Mouse (Mus musculus) stomach, embryonic 15.5 days (tissue): Measurements from ENCODE around the gene Slc9a9. TPM values are rescaled to one million over a fixed set of nuclear protein-coding genes. Genes with fewer than 3 reads are reported as not detected.

Experiments used
- ATAC-seq: fragments of 200-750 bp; cut with Nextera tagmentation; 2 replicates; pipeline ENCODE4 v1.8.0; 2017; ENCODE audit warnings: low read depth, moderate number of reproducible peaks, moderate TSS enrichment; ENCODE audit not compliant: insufficient read depth, low FRiP score
- H3K27ac ChIP-seq: fragments of 300-500 bp; sonication (generic); 2 replicates; pipeline ENCODE4 v1.5.1; 2015; ENCODE audit warnings: mild to moderate bottlenecking, inconsistent platforms
- H3K27me3 ChIP-seq: fragments of 300-500 bp; sonication (generic); replicated peaks from 2 replicates; pipeline ENCODE4 v1.6.1; 2015; ENCODE audit warnings: inconsistent platforms
- H3K36me3 ChIP-seq: fragments of 300-500 bp; sonication (generic); 2 replicates; pipeline ENCODE4 v1.6.1; 2015; ENCODE audit warnings: inconsistent platforms
- H3K4me1 ChIP-seq: fragments of 300-500 bp; sonication (generic); 2 replicates; pipeline ENCODE4 v1.6.1; 2015; ENCODE audit warnings: inconsistent platforms
- H3K4me2 ChIP-seq: fragments of 300-500 bp; sonication (generic); 2 replicates; pipeline ENCODE4 v1.6.1; 2015; ENCODE audit warnings: mild to moderate bottlenecking, inconsistent platforms
- H3K4me3 ChIP-seq: fragments of 300-500 bp; sonication (generic); replicated peaks from 2 replicates; pipeline ENCODE4 v1.5.1; 2015; ENCODE audit warnings: inconsistent platforms
- H3K9ac ChIP-seq: fragments of 300-500 bp; sonication (generic); 2 replicates; pipeline ENCODE4 v1.6.1; 2015; ENCODE audit warnings: inconsistent platforms
- H3K9me3 ChIP-seq: fragments of 300-500 bp; sonication (generic); 2 replicates; pipeline ENCODE4 v1.6.1; 2016; ENCODE audit warnings: inconsistent platforms
- WGBS: fragments of 180-500 bp; shearing (Covaris S2); methylation state at CpG from one replicate; pipeline ENCODE4 v1.1.7; 2015; 5-methylcytosine and 5-hydroxymethylcytosine counted together
- polyA plus RNA-seq: library from polyadenylated mRNA; unstranded; fragments of >200 nt; fragmentation: Nextera tagmentation; extraction: Ambion mirVana; gene quantifications from 2 replicates; pipeline ENCODE4 v1.2.1, GENCODE M21; 2015

Gene Slc9a9
- polyA plus RNA-seq, 1 experiment from 2014 or later, result 3.9 TPM

- 90% methylated on average over 6 of the region's 6 CpGs for WGBS
- Histone ChIP-seq H3K9me3 (no peaks in the 10 kb centered on the region), H3K4me1 (no peaks in the 10 kb centered on the region), H3K4me3 (no peak overlapping the region), H3K4me2 (no peak overlapping the region), H3K36me3 (no peaks in the 10 kb centered on the region), H3K9ac (no peak overlapping the region), H3K27ac (no peak overlapping the region), H3K27me3 (no peaks in the 10 kb centered on the region)
- no peak for ATAC-seq
Observed at GRCm38 (mm10) chr9:94847624-94848023, 177.9 kb downstream of the Slc9a9 start.

- Histone ChIP-seq H3K4me3 (no peak overlapping the region), H3K36me3 (no peaks in the 10 kb centered on the region)
Observed at GRCm38 (mm10) chr9:94851550-94851949, 181.8 kb downstream of the Slc9a9 start.

GRCm38 (mm10) chr9:94856093-94856492, 186.4 kb downstream of the Slc9a9 start:
- no peaks in the 10 kb centered on the region for H3K27me3 ChIP-seq
- no peaks in the 10 kb centered on the region for H3K4me1 ChIP-seq
- ATAC-seq, result no peak
- H3K4me2 ChIP-seq, result no peak overlapping the region
- no peak overlapping the region for H3K4me3 ChIP-seq
- H3K9ac ChIP-seq, result no peak overlapping the region
- H3K9me3 ChIP-seq, result no peaks in the 10 kb centered on the region
- WGBS, result 53% methylated on average over 3 of the region's 3 CpGs
- no peaks in the 10 kb centered on the region for H3K36me3 ChIP-seq
- no peak overlapping the region for H3K27ac ChIP-seq

More at GRCm38 (mm10) chr9:94851550-94851949, 181.8 kb downstream of the Slc9a9 start:
- Histone ChIP-seq H3K9me3 (no peaks in the 10 kb centered on the region), H3K27me3 (no peaks in the 10 kb centered on the region), H3K27ac (no peak overlapping the region), H3K9ac (no peak overlapping the region), H3K4me1 (no peaks in the 10 kb centered on the region), H3K4me2 (no peak overlapping the region)
- ATAC-seq, result no peak
- 71% methylated on average over 3 of the region's 3 CpGs for WGBS

- no peaks in the 10 kb centered on the region for H3K9me3 ChIP-seq
- H3K27ac ChIP-seq, result no peak overlapping the region
- H3K9ac ChIP-seq, result no peak overlapping the region
- no peak for ATAC-seq
- 64% methylated on average over 1 of the region's 1 CpGs for WGBS
- H3K4me2 ChIP-seq, result no peak overlapping the region
- H3K36me3 ChIP-seq, result no peaks in the 10 kb centered on the region
- H3K4me1 ChIP-seq, result no peaks in the 10 kb centered on the region
- no peak overlapping the region for H3K4me3 ChIP-seq
- H3K27me3 ChIP-seq, result no peaks in the 10 kb centered on the region
Observed at GRCm38 (mm10) chr9:94868557-94868956, 198.8 kb downstream of the Slc9a9 start.

- no peaks in the 10 kb centered on the region for H3K27me3 ChIP-seq
- H3K36me3 ChIP-seq, result no peaks in the 10 kb centered on the region
- no peak overlapping the region for H3K9ac ChIP-seq
- no peaks in the 10 kb centered on the region for H3K9me3 ChIP-seq
- H3K4me2 ChIP-seq, result no peak overlapping the region
- no peak overlapping the region for H3K27ac ChIP-seq
- ATAC-seq, result no peak
- H3K4me3 ChIP-seq, result no peak overlapping the region
- H3K4me1 ChIP-seq, result no peaks in the 10 kb centered on the region
- WGBS, result 70% methylated on average over 4 of the region's 4 CpGs
Observed at GRCm38 (mm10) chr9:94869023-94869799, 199.5 kb downstream of the Slc9a9 start.

GRCm38 (mm10) chr9:94882517-94882916, 212.8 kb downstream of the Slc9a9 start:
- no peak overlapping the region for H3K27ac ChIP-seq
- WGBS, result 91% methylated on average over 3 of the region's 3 CpGs
- no peaks in the 10 kb centered on the region for H3K36me3 ChIP-seq
- no peak overlapping the region for H3K4me3 ChIP-seq
- no peak overlapping the region for H3K4me2 ChIP-seq
- no peaks in the 10 kb centered on the region for H3K9me3 ChIP-seq
- H3K9ac ChIP-seq, result no peak overlapping the region
- no peak for ATAC-seq
- H3K27me3 ChIP-seq, result no peaks in the 10 kb centered on the region
- H3K4me1 ChIP-seq, result no peaks in the 10 kb centered on the region

- 79% methylated on average over 5 of the region's 5 CpGs for WGBS
- Histone ChIP-seq H3K9ac (no peak overlapping the region), H3K27me3 (no peaks in the 10 kb centered on the region), H3K4me3 (no peak overlapping the region), H3K36me3 (no peaks in the 10 kb centered on the region), H3K9me3 (no peaks in the 10 kb centered on the region), H3K4me1 (no peaks in the 10 kb centered on the region), H3K4me2 (no peak overlapping the region), H3K27ac (no peak overlapping the region)
- no peak for ATAC-seq
Observed at GRCm38 (mm10) chr9:94883435-94883834, 213.7 kb downstream of the Slc9a9 start.

GRCm38 (mm10) chr9:94885151-94885550, 215.4 kb downstream of the Slc9a9 start:
- WGBS, result 83% methylated on average over 1 of the region's 1 CpGs
- H3K4me1 ChIP-seq, result no peaks in the 10 kb centered on the region
- no peaks in the 10 kb centered on the region for H3K36me3 ChIP-seq
- H3K27ac ChIP-seq, result no peak overlapping the region
- H3K9me3 ChIP-seq, result no peaks in the 10 kb centered on the region
- H3K4me2 ChIP-seq, result no peak overlapping the region
- H3K9ac ChIP-seq, result no peak overlapping the region
- no peaks in the 10 kb centered on the region for H3K27me3 ChIP-seq
- H3K4me3 ChIP-seq, result no peak overlapping the region
- ATAC-seq, result no peak

GRCm38 (mm10) chr9:94889647-94890046, 219.9 kb downstream of the Slc9a9 start:
- Histone ChIP-seq H3K9ac (no peak overlapping the region), H3K27me3 (no peaks in the 10 kb centered on the region), H3K9me3 (no peaks in the 10 kb centered on the region), H3K4me2 (no peak overlapping the region), H3K36me3 (no peaks in the 10 kb centered on the region), H3K4me1 (no peaks in the 10 kb centered on the region), H3K27ac (no peak overlapping the region), H3K4me3 (no peak overlapping the region)
- no peak for ATAC-seq

GRCm38 (mm10) chr9:94895882-94896281, 226.2 kb downstream of the Slc9a9 start:
- no peaks in the 10 kb centered on the region for H3K36me3 ChIP-seq
- H3K4me3 ChIP-seq, result no peak overlapping the region
- no peak overlapping the region for H3K9ac ChIP-seq
- no peaks in the 10 kb centered on the region for H3K4me1 ChIP-seq
- ATAC-seq, result no peak
- 62% methylated on average over 5 of the region's 5 CpGs for whole genome bisulfite sequencing
- H3K9me3 ChIP-seq, result no peaks in the 10 kb centered on the region
- H3K27me3 ChIP-seq, result no peaks in the 10 kb centered on the region
- no peak overlapping the region for H3K4me2 ChIP-seq
- no peak overlapping the region for H3K27ac ChIP-seq

- H3K9ac ChIP-seq, result no peak overlapping the region
- no peak overlapping the region for H3K4me2 ChIP-seq
- H3K27ac ChIP-seq, result no peak overlapping the region
- H3K4me1 ChIP-seq, result no peaks in the 10 kb centered on the region
- no peaks in the 10 kb centered on the region for H3K36me3 ChIP-seq
- no peak for ATAC-seq
- no peaks in the 10 kb centered on the region for H3K27me3 ChIP-seq
- no peak overlapping the region for H3K4me3 ChIP-seq
- no peaks in the 10 kb centered on the region for H3K9me3 ChIP-seq
Observed at GRCm38 (mm10) chr9:94904180-94904579, 234.5 kb downstream of the Slc9a9 start.

GRCm38 (mm10) chr9:94907020-94907610, 237.4 kb downstream of the Slc9a9 start:
- H3K4me1 ChIP-seq, result no peaks in the 10 kb centered on the region
- ATAC-seq, result no peak
- no peak overlapping the region for H3K27ac ChIP-seq
- WGBS, result 74% methylated on average over 4 of the region's 4 CpGs
- H3K27me3 ChIP-seq, result no peaks in the 10 kb centered on the region
- no peak overlapping the region for H3K4me3 ChIP-seq
- no peak overlapping the region for H3K4me2 ChIP-seq
- no peaks in the 10 kb centered on the region for H3K9me3 ChIP-seq
- no peaks in the 10 kb centered on the region for H3K36me3 ChIP-seq
- no peak overlapping the region for H3K9ac ChIP-seq
